Mouse (Mus musculus): ENCODE measurements at regions not wholly inside any gene's neighbourhood (a gene's known extent, or its start where the extent isn't known, plus 50 kb on each side); places are given as distances from the start of the nearest gene placed in this dataset.

DNA sequence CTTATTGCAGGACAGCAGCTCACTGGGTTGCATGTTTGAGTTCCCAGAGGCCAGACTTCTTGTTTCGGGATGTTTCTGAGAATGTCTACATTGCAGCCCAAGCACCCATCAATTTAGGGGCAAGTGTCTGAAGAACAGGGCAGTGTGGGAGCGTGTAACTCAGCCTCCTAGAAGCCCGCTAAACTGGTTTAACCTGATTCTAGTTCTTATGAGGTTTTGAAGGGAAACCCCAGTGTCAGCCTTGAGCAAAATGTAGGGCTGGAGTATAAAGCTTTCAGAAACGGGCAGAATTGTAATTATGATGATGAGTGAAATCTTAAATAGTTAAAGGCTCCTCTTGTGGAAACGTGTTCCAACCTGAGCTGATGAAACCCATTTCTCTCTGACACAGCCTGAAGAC lies 100.9 kb upstream of the Ankrd50 start:
- in situ Hi-C loops (cut with MboI, MseI) = no loop called here

DNA sequence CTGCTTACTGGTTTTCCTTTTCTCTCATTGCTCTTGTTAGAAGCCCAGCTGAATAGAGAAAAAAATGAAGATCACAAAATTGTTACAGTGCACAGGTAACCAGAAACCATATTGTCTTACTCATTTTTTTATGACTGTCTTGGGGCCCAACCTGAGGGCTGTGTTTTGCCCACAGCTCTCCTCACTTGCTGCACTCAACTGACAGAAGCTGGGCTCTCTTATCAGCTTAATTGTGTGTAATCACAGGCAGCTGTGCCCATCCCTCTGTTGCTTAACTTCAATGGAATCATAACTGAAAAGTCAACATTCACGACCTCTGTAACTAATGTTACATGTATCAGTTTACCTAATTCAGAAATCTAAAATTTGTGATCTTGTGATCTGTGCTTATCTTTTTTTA lies 95.1 kb upstream of the Ankrd50 start:
- in situ Hi-C loops (cut with MboI, MseI) = no loop called here

DNA sequence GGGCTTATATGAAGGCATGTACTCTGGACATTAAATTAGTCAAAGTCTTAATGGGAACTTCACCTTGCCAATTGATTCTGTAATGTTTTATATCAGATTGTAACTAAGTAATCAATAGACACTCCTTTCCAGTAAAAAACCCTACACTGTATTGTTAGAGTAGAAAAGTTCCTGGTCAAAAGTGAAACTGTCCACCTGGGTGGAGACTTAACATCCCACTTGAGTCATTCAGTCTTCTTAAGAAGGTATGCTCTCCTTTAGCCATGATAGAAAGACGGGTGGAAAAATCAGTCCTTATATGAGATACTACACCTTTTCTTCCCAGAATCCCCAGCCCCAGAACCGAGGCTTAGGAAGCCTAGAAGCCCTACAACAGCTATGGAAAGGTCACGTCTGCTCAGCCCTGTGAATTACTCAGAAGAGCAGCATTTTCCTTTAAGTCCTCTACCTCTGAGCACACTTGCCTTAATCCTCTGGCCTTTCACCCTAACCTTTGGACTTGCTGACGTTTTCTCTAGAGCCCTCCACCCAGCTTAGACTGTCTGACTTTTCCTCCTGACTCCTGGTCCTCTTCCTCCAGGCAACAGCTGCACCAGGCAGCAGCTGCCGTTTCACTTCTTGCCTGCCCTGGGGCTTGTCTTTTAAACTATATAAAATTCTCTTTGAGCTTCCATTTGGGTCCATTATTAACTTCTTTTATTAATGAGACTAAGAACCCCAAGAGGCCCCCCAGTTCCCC lies 93.4 kb upstream of the Ankrd50 start:
- in situ Hi-C loops (cut with MboI, MseI) = no loop called here

DNA sequence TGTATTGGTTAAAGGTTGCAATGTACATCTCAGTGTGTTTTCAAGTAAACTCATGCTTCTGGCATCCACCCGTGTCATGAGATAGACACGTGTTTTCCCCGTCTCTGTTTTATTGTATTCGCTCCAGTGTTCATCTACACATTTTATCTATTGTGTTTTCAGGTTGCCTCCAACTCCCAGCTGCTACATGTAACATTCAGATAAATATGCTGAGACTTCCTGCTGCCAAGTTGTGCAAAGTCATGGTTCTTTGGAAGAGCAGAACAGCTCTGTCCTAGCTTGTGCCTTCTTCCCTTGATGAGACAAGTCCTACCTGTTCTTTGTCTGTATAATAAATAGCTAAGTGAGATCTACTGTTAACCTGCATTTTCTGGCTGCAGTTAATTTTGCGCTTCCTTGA lies 89.0 kb upstream of the Ankrd50 start:
- in situ Hi-C loops (cut with MboI, MseI) = no loop called here

DNA sequence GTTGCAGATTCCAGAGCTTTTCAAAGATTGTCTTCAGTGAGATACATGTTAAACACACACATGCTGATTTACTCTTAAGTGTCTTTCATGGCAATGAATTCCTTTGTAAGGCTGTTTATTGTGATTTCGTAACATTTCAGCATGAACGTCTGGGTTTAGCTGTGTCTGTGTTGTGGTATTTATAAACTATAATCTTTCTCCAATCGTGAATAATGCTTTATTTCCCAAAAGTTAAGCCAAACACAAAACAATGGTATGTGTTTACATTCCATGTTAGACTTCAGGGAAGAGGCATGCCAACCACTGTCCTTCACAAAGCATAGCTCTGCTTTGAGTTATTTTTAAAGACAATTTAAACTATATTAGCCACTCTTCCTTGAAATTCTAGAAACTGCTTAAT lies 87.5 kb upstream of the Ankrd50 start:
- in situ Hi-C loops (cut with MboI, MseI) = no loop called here

DNA sequence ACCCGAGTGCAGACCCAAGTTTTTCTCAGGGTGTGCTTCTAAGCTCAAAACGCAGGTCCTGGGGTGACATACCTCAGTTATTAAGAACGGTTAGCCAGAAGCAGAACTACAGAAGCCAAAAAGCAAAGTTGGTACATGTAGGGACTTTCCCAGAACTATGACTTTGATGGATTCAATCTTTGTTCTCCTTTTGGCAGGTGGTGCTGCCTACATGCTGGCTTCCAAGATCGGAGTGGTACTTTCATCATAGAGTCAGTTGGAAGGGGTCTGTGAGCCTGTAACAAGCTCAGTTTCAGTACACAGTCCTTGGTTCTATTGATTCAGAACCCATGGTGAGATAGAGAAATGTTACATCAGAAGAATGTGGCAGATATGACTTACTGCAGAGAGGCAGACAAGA lies 86.6 kb upstream of the Ankrd50 start:
- in situ Hi-C loops (cut with MboI, MseI) = no loop called here

DNA sequence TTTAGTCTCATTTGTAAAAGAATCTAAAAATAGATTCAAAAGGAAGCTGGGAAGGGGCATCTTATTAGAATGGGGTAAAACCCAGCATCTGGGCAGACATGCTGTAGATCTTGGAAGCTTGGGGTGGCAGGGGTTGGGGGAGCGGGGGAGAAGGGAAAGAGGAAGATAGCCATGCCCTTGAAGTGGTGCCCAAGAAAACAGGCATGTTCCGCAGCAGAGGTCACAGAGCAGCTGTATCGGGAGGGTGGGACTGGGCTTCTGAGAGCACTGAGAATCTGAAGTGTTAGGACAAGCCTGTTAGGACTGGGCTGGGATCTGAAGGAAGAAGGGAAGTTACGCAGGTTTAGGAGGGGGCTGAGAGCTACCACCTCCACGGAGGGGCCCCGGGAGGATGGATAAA lies 84.4 kb upstream of the Ankrd50 start:
- in situ Hi-C loops (cut with MboI, MseI) = no loop called here

DNA sequence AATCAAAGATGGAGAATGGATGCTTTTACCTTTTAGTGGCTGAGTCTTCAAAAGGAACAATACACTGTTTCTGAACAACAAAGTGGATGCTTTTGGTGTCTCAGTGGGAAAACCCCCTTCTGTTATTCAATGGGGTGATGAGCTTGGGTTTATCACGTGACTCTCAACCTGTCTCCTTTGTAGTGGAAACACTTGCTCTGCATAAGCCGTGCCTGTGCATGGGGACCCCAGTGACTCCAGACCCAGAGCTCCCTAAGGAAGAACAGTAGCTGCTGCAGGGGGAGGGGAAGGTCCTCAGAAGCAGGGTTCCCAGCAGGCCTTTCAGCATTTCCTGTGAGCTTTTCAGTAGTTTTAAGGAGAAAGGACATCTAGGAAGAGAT lies 83.9 kb upstream of the Ankrd50 start:
- in situ Hi-C loops (cut with MboI, MseI) = no loop called here

DNA sequence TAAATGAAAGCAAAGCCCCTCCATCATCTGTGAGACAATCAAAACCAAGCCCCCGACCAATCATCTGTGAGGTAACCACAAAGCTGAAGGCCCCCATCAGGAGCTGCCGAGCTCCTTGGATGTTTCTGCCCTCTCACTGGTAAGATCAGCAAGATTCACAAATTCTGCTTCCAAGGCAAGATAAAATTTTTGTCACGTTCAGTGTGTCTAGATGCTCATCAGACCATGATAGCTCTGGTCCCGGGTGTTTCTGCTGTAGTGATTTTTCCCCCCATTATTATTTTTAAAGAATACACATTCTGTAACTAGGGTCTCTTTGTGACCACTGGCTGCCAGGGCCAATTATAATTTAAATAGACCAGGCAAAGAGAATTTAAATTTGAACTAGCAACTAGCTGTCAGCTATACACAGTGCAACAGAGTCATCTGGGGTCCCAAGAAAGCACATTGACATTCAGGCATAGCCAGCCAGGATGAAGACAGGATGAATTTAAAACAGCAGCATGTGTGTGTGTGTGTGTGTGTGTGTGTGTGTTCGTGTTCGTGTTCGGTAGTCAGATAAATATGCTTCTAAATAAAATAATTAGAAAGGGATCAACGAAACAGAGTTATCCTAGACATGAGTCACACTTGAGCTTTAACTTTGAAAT lies 83.4 kb upstream of the Ankrd50 start:
- in situ Hi-C loops (cut with MboI, MseI) = no loop called here

DNA sequence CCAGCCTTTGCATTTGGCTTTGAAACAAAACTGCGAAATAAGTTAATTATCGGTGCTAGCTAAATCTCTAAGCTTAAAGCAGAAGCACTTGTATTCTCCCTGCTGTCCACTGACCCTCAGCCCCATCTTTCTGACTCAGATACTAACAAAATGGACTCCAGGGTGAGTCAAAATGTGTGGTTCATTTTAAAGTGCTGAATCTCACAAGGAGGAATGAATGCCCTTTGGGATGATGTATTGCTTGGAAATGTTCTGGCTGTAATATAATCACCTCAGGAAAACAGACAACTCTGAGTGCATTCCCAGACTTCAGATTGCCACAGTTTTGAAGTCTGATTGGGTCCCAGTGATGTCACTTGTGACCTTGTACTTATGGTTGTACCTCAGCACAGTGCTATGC lies 81.9 kb upstream of the Ankrd50 start:
- in situ Hi-C loops (cut with MboI, MseI) = no loop called here

DNA sequence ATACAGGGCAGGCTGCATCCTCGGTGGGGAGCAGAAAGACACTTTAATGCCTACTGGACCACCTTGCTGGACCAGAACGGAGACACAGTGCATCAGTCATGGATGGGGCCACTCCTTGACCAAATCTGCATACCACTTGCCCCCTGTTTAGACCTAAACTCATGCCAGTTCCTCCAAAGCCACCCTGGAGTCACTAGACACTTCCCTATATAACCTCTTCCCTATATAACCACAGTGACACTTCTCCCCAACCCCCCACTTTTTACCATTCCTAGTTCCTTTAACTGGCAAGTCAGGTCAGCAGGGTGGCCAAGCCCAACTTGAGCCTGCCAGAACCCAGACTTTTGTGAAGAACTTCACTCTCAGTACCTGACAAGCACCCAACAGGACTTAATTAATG lies 80.2 kb upstream of the Ankrd50 start:
- in situ Hi-C loops (cut with MboI, MseI) = no loop called here

DNA sequence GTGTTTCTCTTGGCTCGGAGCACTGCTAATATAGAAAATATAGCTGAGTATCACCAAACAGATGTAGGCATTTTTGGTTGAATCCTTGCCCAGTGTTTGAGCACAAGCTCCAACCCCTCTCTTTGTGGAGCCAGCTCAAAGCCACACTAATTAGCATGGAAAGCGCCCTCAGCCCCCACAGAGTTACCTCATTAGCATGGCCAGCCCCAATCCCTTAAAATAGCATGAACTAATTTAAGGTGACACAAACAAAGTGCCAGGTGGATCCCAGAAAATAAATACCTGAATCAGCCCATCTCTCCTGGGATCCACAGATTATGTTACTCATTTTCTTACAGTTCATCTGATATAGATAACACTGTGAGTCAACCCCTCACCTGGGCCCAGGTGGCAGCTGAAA lies 79.7 kb upstream of the Ankrd50 start:
- in situ Hi-C loops (cut with MboI, MseI) = no loop called here

DNA sequence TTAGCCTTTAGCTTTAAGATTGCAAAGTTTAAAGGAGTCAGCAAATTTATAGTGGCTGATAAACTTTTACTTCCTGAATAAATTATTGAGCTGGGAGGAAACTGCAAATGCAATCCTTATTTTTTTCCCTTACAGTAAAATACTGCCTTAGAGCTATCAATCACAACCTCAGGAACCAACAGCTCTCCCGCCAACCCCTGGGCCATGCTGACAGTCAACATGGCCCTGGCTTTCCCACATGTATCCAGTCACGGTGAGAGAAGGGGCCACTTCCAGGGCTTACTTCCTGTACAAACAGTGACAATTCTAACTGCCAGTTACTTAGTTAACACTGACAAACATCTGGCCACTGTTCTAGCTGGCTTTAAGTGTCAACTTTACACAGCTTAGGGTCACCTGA lies 76.5 kb upstream of the Ankrd50 start:
- in situ Hi-C loops (cut with MboI, MseI) = no loop called here

DNA sequence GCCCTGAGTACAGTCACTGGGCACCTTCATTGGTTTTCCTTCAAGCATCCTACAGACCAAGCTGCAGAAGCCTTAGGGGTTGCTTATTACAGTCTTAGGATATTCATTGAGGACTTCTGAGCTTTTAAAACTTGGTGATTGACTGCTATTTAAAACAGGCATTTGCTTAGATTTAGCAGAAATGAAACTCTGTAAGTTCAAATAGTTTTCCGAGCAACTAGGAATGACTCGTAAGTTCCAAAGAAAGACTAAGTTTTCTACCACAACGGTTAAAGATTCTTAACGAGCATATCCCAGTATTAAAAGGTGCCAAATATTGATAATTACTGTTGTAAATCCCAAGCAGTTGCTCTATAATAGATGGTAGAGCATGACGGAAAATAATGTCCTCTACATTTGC lies 71.3 kb upstream of the Ankrd50 start:
- in situ Hi-C loops (cut with MboI, MseI) = no loop called here

DNA sequence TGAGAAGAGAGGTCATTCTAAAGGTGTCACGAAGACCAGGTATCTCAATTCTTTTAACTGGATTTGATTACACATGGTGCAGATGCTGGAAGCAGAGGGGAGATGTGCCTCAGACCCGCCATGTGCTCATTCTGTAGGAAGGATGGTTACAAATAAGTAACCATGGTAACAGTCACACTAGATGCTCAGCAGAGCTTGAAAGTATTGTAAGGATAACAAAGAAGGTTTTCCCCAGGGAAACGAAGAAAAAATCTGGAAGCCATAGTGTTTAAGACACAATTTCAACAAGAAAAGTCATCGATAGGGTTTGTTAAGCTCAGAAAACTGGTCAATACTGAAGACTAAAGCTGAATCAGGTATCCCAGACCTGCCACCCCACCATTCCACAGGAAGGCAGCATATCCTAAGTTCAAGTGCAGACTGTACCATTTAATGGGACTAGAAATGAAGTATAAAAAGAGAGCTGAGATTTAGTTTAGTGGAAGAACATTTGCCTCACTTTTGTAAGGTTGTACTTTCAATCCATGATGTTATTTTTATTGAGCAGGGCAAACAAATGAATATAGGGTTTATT lies 68.9 kb upstream of the Ankrd50 start:
- in situ Hi-C loops (cut with MboI, MseI) = no loop called here

DNA sequence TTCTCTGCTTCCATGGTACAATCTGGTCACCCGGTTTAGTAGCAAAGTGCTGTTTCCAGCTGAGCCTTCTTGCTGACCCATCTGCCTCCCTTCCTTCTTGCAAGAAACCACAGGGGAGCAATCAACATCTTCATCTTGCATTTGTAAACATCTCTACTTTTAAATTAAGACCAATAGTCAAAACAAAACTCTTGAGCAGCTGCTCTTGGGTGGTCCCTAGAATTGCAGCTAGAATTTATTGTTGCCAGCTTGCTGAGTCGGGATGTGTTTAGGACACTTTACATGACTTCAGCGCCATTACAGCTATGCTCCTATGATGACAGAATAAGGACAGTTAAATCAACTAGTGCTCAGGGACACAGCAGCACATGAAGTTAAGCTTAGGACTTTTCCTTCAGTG lies 62.4 kb upstream of the Ankrd50 start:
- in situ Hi-C loops (cut with MboI, MseI) = no loop called here

DNA sequence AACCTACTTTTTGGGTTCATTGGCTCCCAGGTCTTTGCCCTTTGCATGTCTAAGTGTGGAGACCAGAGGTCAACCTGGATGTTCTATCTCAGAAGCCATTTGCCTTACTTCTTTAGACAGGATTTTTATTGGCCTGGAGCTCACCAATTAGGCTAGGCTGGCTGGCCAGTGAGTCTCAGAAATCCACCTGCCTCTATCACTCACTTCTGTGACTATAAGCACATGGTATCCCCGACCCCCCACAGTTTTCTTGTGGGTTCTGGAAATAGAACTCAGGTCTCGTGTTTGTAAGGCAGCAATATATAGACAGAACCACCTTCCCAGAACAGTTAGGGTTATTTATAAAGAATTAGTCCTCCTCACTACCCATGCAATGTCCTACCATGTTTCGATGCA lies 60.9 kb upstream of the Ankrd50 start:
- in situ Hi-C loops (cut with MboI, MseI) = no loop called here

DNA sequence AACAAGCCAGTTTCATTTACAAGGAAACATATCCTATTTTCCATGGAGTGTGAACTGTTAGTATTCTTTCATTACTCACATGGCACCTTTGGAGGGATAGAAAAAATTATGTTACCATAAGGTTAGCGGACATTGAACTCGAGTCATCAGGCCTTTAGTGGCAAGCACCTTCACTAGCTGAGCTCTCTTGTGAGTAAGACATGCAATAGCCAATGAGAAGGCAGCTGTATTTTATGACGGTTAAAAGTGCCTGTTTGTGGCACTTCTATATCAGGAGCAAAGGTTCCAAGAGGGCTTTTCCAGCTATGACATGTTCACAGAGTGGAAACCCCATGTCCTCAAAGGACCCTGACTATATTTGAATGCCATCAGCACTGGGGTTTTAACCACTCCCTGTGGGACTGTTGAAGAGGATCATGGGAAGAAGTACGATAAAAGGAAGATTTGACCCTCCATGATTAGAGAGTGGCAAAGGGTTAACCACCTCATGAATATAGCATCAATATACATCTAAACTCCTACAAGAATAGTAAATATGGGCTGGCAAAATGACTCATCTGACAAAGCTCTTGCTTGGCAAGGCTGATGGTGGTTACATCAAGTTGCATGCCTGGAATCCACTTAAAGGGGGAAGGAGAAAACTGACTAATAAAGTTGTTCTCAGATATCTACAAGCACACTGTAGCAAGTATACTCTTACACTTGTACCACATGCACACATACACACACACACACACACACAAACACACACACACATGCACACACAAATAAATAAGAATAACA lies 60.3 kb upstream of the Ankrd50 start:
- in situ Hi-C loops (cut with MboI, MseI) = no loop called here

DNA sequence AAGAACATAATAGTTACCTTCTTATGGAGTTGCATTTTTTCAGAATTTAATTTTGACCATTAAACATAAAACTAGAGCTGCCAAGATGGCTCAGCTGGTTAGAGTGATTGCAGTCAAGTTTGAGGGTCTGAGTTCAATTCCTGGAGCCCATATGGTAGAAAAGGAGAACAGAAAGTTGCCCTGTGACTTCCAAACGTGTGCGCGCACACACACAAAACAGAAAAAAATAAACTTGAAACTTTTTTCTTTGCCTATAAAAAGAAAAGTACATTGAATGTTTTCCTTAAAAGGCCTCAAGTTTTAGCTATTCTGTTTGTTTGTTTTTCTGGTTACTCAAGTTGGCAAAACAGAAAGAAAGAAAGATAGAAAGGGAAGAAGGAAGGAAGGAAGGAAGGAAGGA lies 59.2 kb upstream of the Ankrd50 start:
- in situ Hi-C loops (cut with MboI, MseI) = no loop called here

DNA sequence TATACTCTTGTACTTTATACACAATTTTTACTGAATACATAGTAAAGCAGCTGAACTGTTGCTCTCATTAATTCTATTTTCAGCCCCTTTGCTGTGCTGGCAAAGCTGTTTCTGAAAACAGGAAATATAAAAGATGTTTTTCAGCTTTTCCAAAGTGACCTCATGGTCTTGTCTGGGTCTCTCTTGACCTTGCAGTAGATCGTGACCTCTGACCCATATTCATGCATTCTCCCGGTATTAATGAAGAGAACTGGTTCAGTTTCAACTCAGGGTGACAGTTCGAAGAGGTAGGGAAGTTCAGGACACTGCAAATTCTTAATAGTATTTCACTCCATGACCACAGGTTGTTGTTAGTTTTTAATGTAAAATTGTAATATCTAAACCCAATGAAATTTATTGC lies 56.7 kb upstream of the Ankrd50 start:
- in situ Hi-C loops (cut with MboI, MseI) = no loop called here

DNA sequence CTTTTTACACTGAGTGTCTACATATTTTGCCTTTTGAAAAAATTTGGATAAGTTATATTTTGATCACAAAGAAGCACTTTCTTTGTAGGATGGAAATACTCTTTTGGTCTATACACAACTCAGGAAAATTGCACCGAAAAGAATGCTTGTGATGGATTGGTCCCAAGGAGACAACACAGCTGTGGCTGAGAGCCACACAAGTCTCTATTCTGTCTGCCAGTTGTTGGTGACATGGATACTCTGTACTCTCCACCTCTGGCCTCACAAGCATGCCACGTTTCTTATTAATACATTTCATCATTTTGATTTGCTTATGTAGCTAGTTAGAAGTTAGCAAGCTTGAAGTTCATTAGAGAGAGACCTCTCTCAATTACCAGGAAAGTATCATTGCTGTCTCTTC lies 53.7 kb upstream of the Ankrd50 start:
- in situ Hi-C loops (cut with MboI, MseI) = no loop called here

DNA sequence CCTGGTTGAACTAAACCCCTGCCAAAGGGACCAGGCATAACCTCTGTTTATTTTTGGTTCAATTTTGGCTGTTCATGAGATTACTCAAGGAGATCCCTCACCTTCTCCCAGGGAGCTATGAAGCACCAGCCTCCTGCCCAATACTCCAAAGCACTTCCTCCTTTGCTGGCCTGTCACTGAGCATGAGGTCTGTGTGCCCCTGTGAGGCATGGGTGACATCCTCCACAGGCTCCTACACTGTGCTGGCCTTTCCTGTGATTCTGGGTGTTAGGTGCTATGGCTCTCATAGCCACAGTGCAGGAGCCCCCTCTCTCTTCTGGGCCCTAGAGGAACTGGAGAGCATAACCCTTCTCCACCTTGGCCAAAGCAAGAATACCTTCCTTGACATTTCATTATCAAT lies 53.1 kb upstream of the Ankrd50 start:
- in situ Hi-C loops (cut with MboI, MseI) = no loop called here
